Mouse (Mus musculus) CH12.LX (cell line): ENCODE data around the gene Tcf7. TPM values are rescaled to one million over a fixed set of nuclear protein-coding genes. Genes with fewer than 3 reads are reported as not detected.

Experiments
- DNase-seq: peaks from one replicate; pipeline ENCODE4 v3.0.0-alpha.2; 2013; ENCODE audit errors: extremely low read depth
- H3K27ac ChIP-seq: 2 replicates; pipeline ENCODE4 v1.5.1; 2012; ENCODE audit warnings: low read depth, mild to moderate bottlenecking, control low read depth, moderate library complexity; ENCODE audit not compliant: insufficient read depth
- H3K27me3 ChIP-seq: replicated peaks from 2 replicates; pipeline ENCODE3; 2012; ENCODE audit warnings: inconsistent platforms
- H3K36me3 ChIP-seq, 2 experiments: replicated peaks in 1 of 2; 2 replicates each; pipeline versions ENCODE3 to v1.6.1; 2012; ENCODE audit warnings: inconsistent platforms in 1 of 2, low read length in 1 of 2, mild to moderate bottlenecking in 1 of 2, mixed read lengths in 1 of 2, moderate library complexity in 1 of 2; ENCODE audit not compliant: control insufficient read depth in 1 of 2, insufficient read depth in 1 of 2
- H3K4me1 ChIP-seq, 2 experiments: 2 replicates each; pipeline ENCODE4 v1.6.1; 2012; ENCODE audit warnings: inconsistent platforms in 1 of 2, moderate library complexity in 1 of 2; ENCODE audit not compliant: insufficient read depth in 2 of 2, control insufficient read depth in 1 of 2
- H3K4me2 ChIP-seq: 2 replicates; pipeline ENCODE4 v1.6.1; 2012; ENCODE audit warnings: low read depth, mild to moderate bottlenecking, control low read depth; ENCODE audit not compliant: poor library complexity, insufficient read depth, severe bottlenecking
- H3K4me3 ChIP-seq, 3 experiments: fragments of 150-350 bp in 1 of 3; sonication (generic) in 1 of 3; replicated peaks in 1 of 3; 2 replicates each; pipeline versions ENCODE3 to v1.5.1; 2011 to 2012; ENCODE audit warnings: low read depth in 2 of 3, low read length in 2 of 3, mild to moderate bottlenecking in 2 of 3, moderate library complexity in 2 of 3, control low read depth in 1 of 3, improper control_type of control experiment in 1 of 3, inconsistent platforms in 1 of 3, mixed read lengths in 1 of 3; ENCODE audit not compliant: poor library complexity in 1 of 3
- H3K79me2 ChIP-seq: replicated peaks from 2 replicates; pipeline ENCODE4 v1.6.1; 2012; ENCODE audit warnings: mild to moderate bottlenecking, moderate library complexity; ENCODE audit not compliant: control insufficient read depth, poor library complexity, insufficient read depth, severe bottlenecking; ENCODE audit errors: extremely low read depth
- H3K9ac ChIP-seq: 2 replicates; pipeline ENCODE4 v1.6.1; 2012; ENCODE audit warnings: low read depth, mild to moderate bottlenecking, control low read depth, moderate library complexity; ENCODE audit not compliant: insufficient read depth
- H3K9me3 ChIP-seq: replicated peaks from 2 replicates; pipeline ENCODE3; 2012; ENCODE audit warnings: low read length, inconsistent platforms, mixed read lengths
- BHLHE40 ChIP-seq: IDR thresholded peaks from 2 replicates; pipeline ENCODE4 v1.6.1; 2011; ENCODE audit warnings: mild to moderate bottlenecking, low read depth, low read length, improper control_type of control experiment
- ELF1 ChIP-seq: IDR thresholded peaks from 2 replicates; pipeline ENCODE4 v1.6.1; 2014; ENCODE audit warnings: low read depth, mild to moderate bottlenecking, inconsistent platforms, low read length, improper control_type of control experiment
- EP300 ChIP-seq: IDR thresholded peaks from 2 replicates; pipeline ENCODE4 v1.6.1; 2011; ENCODE audit warnings: low read length, improper control_type of control experiment
- ETS1 ChIP-seq: conservative IDR thresholded peaks from 2 replicates; pipeline ENCODE4 v1.6.1; 2012; ENCODE audit warnings: low read depth, mild to moderate bottlenecking, inconsistent platforms, low read length, improper control_type of control experiment, moderate library complexity
- GABPA ChIP-seq: IDR thresholded peaks from 2 replicates; pipeline ENCODE4 v1.6.1; 2012; ENCODE audit warnings: low read depth, low read length, improper control_type of control experiment, inconsistent platforms; ENCODE audit not compliant: insufficient replicate concordance
- HCFC1 ChIP-seq: IDR thresholded peaks from 2 replicates; pipeline ENCODE4 v1.6.1; 2012; ENCODE audit warnings: low read depth, mild to moderate bottlenecking, inconsistent platforms, low read length, improper control_type of control experiment
- JUN ChIP-seq: IDR thresholded peaks from 2 replicates; pipeline ENCODE4 v1.6.1; 2011; ENCODE audit warnings: low read depth, mild to moderate bottlenecking, low read length, improper control_type of control experiment, moderate library complexity; ENCODE audit not compliant: insufficient read depth
- KAT2A ChIP-seq: IDR thresholded peaks from 2 replicates; pipeline ENCODE4 v1.6.1; 2012; ENCODE audit warnings: low read length, improper control_type of control experiment, inconsistent platforms; ENCODE audit not compliant: insufficient replicate concordance
- MAX ChIP-seq: IDR thresholded peaks from 2 replicates; pipeline ENCODE4 v1.6.1; 2011; ENCODE audit warnings: low read length, improper control_type of control experiment
- MAZ ChIP-seq: IDR thresholded peaks from 2 replicates; pipeline ENCODE4 v1.6.1; 2012; ENCODE audit warnings: low read depth, mild to moderate bottlenecking, inconsistent platforms, low read length, improper control_type of control experiment, moderate library complexity
- MXI1 ChIP-seq: IDR thresholded peaks from 2 replicates; pipeline ENCODE4 v1.6.1; 2011; ENCODE audit warnings: mild to moderate bottlenecking, low read depth, low read length, improper control_type of control experiment
- MYC ChIP-seq: IDR thresholded peaks from 2 replicates; pipeline ENCODE4 v1.6.1; 2011; ENCODE audit warnings: low read depth, mild to moderate bottlenecking, improper control_type of control experiment, low read length
- NELFE ChIP-seq: IDR thresholded peaks from 2 replicates; pipeline ENCODE4 v1.6.1; 2011; ENCODE audit warnings: low read depth, low read length, improper control_type of control experiment
- NRF1 ChIP-seq: IDR thresholded peaks from 2 replicates; pipeline ENCODE4 v1.6.1; 2014; ENCODE audit warnings: low read depth, mild to moderate bottlenecking, inconsistent platforms, low read length, improper control_type of control experiment, moderate library complexity
- PAX5 ChIP-seq: IDR thresholded peaks from 2 replicates; pipeline ENCODE4 v1.6.1; 2012; ENCODE audit warnings: low read length, inconsistent platforms, mixed read lengths
- POLR2A ChIP-seq: IDR thresholded peaks from 2 replicates; pipeline ENCODE4 v1.6.1; 2011; ENCODE audit warnings: low read depth, mild to moderate bottlenecking, improper control_type of control experiment, low read length
- POLR2AphosphoS2 ChIP-seq: IDR thresholded peaks from 2 replicates; pipeline ENCODE4 v1.6.1; 2011; ENCODE audit warnings: low read depth, low read length, improper control_type of control experiment
- RAD21 ChIP-seq: IDR thresholded peaks from 2 replicates; pipeline ENCODE4 v1.6.1; 2011; ENCODE audit warnings: low read depth, mild to moderate bottlenecking, low read length, improper control_type of control experiment, moderate library complexity
- RCOR1 ChIP-seq: conservative IDR thresholded peaks from 2 replicates; pipeline ENCODE4 v1.6.1; 2012; ENCODE audit warnings: low read depth, mild to moderate bottlenecking, inconsistent platforms, low read length, improper control_type of control experiment
- SIN3A ChIP-seq: IDR thresholded peaks from 2 replicates; pipeline ENCODE4 v1.6.1; 2012; ENCODE audit warnings: low read length, improper control_type of control experiment, inconsistent platforms
- SMC3 ChIP-seq: IDR thresholded peaks from 2 replicates; pipeline ENCODE4 v1.6.1; 2011; ENCODE audit warnings: low read depth, low read length, improper control_type of control experiment
- TBP ChIP-seq: conservative IDR thresholded peaks from 2 replicates; pipeline ENCODE4 v1.6.1; 2011; ENCODE audit warnings: low read depth, low read length, improper control_type of control experiment
- USF1 ChIP-seq: IDR thresholded peaks from 2 replicates; pipeline ENCODE4 v1.6.1; 2014; ENCODE audit warnings: low read depth, mild to moderate bottlenecking, inconsistent platforms, low read length, improper control_type of control experiment
- USF2 ChIP-seq: conservative IDR thresholded peaks from 2 replicates; pipeline ENCODE4 v1.6.1; 2011; ENCODE audit warnings: low read depth, low read length, improper control_type of control experiment
- ZC3H11A ChIP-seq: IDR thresholded peaks from 2 replicates; pipeline ENCODE4 v1.6.1; 2012; ENCODE audit warnings: low read depth, mild to moderate bottlenecking, inconsistent platforms, low read length, improper control_type of control experiment
- ZKSCAN1 ChIP-seq: IDR thresholded peaks from 2 replicates; pipeline ENCODE4 v1.6.1; 2012; ENCODE audit warnings: low read depth, inconsistent platforms, low read length, improper control_type of control experiment, borderline replicate concordance
- ZMIZ1 ChIP-seq: IDR thresholded peaks from 2 replicates; pipeline ENCODE4 v1.6.1; 2012; ENCODE audit warnings: low read depth, mild to moderate bottlenecking, inconsistent platforms, low read length, improper control_type of control experiment
- dilution Hi-C: fragments of 300-500 bp; cut with MboI; formaldehyde crosslinking; loops from 2 replicates; pipeline ENCODE4 v1.14.3; 2020; ENCODE audit warnings: low sequenced_read_pairs; ENCODE audit not compliant: extremely low pct_unique_long_range_greater_than_20kb, extremely low pct_ligation_motif_present
- in situ Hi-C: fragments of 300-500 bp; cut with MboI; formaldehyde crosslinking; loops from 3 replicates; pipeline ENCODE4 v1.14.3; 2019; ENCODE audit warnings: low sequenced_read_pairs, low pct_ligation_motif_present, low pct_unique_long_range_greater_than_20kb, mixed read lengths
- polyA plus RNA-seq: library from polyadenylated mRNA; unstranded; fragments of >175 nt; gene quantifications from 2 replicates; pipeline ENCODE4 v1.2.1, GENCODE M21; 2012; ENCODE audit warnings: low read depth; ENCODE audit not compliant: insufficient read length
- total RNA-seq, 2 experiments: library from RNA; depleted of rRNA; stranded (reverse); fragments of 300-350 nt in 1 of 2; fragments of >200 nt in 1 of 2; gene quantifications; 2 replicates each; pipeline ENCODE4 v1.2.3; 2012 to 2014

Tcf7 gene
- total and polyA plus RNA-seq, 3 experiments, result 0.55 to 5.5 (median 0.85) TPM

- H3K4me3 ChIP-seq, result peak overlapping the region in 1 of 3 experiments; percentile 27
- no peak overlapping the region for H3K27ac ChIP-seq
- in situ Hi-C loops, result no loop called here
- no peak for TF ChIP-seq NRF1
- TF ChIP-seq MAZ, result no peak
- TF ChIP-seq MXI1, result no peak
- TF ChIP-seq ETS1, result peak; percentile 34; the same call in 1 of the 2 replicates
- 0 out of 2 replicates have a peak, but pooled peaks have one; percentile 54 for TF ChIP-seq TBP
- no peak for TF ChIP-seq RCOR1
- peak; percentile 57 for TF ChIP-seq ELF1
- no peak for TF ChIP-seq KAT2A
- no peak for TF ChIP-seq MYC
- TF ChIP-seq SIN3A, result no peak
- no peak for TF ChIP-seq BHLHE40
- peak; percentile 58 for TF ChIP-seq JUN
- peak; percentile 42; the same call in 1 of the 2 replicates for TF ChIP-seq POLR2A
- 0 out of 2 replicates have a peak, but pooled peaks have one; percentile 60 for TF ChIP-seq EP300
- no peak for TF ChIP-seq HCFC1
- no peak for TF ChIP-seq USF1
- no peak for TF ChIP-seq PAX5
- no peak for TF ChIP-seq GABPA
- no peak for TF ChIP-seq ZC3H11A
- TF ChIP-seq RAD21, result no peak
- no peak for TF ChIP-seq USF2
- TF ChIP-seq NELFE, result no peak
- TF ChIP-seq ZKSCAN1, result no peak
- no peak for TF ChIP-seq SMC3
- no peak for TF ChIP-seq POLR2AphosphoS2
- TF ChIP-seq MAX, result 0 out of 2 replicates have a peak, but pooled peaks have one; percentile 25
- TF ChIP-seq ZMIZ1, result no peak
- peaks cover 23 to 70% of the 10 kb centered on the region in 2 experiments for H3K4me1 ChIP-seq
- H3K4me2 ChIP-seq, result 0 out of 2 replicates have a peak overlapping the region, but pooled peaks have one; percentile 3
- dilution Hi-C loops, result no loop called here
- no peaks in the 10 kb centered on the region for H3K36me3 ChIP-seq
- no peaks in the 10 kb centered on the region for H3K9me3 ChIP-seq
- H3K27me3 ChIP-seq, result no peaks in the 10 kb centered on the region
- peak; percentile 76 for DNase-seq
- H3K79me2 ChIP-seq, result no peaks in the 10 kb centered on the region
- no peak overlapping the region for H3K9ac ChIP-seq
Measured at GRCm38 (mm10) chr11:52294103-52294502, 11.3 kb upstream of the Tcf7 start.
